Mouse (Mus musculus) ovary, postnatal 10 days (tissue): Measurements from ENCODE around the gene Mocs1.

ENCODE experiments used
- DNase-seq: peaks from one replicate; pipeline ENCODE4 v3.0.0; 2022; ENCODE audit warnings: low spot score

The Mocs1 gene

DNA sequence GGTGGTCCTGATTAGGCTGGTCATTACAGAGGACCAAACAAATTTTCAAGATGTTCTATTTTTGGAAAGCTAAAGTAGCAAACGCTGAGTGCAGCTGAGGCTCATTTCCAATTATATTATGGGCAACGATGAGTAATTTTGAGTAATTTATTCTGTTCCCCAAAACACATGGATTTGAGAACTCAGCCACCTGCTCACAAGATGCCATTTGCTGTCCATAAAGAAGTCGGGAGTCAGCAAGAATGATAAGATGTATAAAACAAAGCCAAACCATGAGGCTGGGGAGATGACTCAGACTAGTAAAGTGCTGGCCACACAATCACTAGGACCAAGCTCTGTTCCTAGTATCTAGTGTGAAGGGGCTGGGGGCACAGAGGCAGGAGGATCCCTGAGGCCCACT is 56.3 kb downstream of the Mocs1 start:
- no peak for DNase-seq

- no peak for DNase-seq
Measured at GRCm38 (mm10) chr17:49489098-49489497, 60.9 kb downstream of the Mocs1 start.

- no peak for DNase-seq
Measured at GRCm38 (mm10) chr17:49493276-49493675, 65.1 kb downstream of the Mocs1 start.

- DNase-seq, result no peak
Measured at GRCm38 (mm10) chr17:49498169-49498568, 70.0 kb downstream of the Mocs1 start.

DNA sequence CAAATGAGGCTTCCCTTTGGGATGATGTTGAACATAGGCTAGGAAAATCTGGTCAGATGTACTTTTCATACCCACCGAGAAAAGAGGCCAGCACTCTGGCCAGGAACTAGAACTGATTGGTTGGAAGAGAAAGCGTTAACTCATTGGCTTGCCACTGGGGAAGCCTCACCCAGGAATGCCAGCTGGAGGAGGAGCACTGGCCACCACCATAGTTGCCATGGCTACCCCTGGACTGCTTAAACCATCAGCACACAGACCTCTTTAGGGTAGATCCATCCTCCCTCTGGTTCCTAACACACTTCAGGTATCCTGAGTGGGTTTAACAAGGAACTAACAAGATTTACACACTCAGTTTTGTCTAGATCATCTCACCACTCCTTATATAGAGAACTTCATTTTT is 71.5 kb downstream of the Mocs1 start:
- no peak for DNase-seq

GRCm38 (mm10) chr17:49500234-49500633 is 72.1 kb downstream of the Mocs1 start:
- DNase-seq, result no peak

DNA sequence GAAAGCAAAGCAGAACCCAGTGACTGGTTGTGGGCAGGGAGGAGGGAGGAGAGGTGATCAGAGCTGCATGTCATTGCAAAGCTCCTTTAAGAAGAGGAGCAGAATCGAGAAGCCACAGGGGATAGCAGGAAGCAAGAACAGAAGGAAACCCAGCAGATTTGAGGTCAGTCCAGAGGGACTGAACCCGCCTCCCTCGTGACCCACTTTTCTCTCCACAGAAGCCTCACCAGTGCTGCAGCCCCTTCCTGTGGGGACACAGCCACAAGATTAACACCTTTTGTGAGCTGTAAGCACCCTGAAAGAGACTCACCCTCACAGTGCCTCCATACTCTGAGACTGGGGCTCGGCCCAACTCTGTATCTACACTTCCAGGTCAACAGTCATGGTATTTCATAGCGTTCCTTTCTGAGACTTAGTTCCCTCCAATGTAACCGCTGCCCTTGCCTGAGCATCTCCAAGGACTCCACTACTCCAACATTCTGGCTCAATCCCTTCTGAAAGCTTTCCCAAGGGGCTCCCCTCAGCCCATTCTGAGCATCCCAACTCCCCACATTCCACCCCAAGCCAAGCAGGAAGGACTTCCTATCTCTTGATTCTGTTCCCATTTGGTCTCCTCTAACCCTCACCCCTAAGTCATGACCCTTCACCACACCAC is 75.2 kb downstream of the Mocs1 start:
- DNase-seq, result no peak
